Mouse (Mus musculus) E14TG2a.4 (cell line): Measurements from ENCODE around the gene Cd209e.
A peak's percentile ranks its signal among the peaks of the same experiment; 100 is the strongest.
"Not testable (repeated sequence)": the region's sequence is repeated elsewhere in the genome, so short reads cannot be mapped to it uniquely, and the experiment has no call there.

ENCODE experiments used
- H3K27me3 ChIP-seq: 2 replicates; pipeline ENCODE4 v1.6.1; 2014; ENCODE audit warnings: low read length, control low read depth; ENCODE audit not compliant: insufficient read depth
- H3K36me3 ChIP-seq: 2 replicates; pipeline ENCODE4 v1.6.1; 2014; ENCODE audit warnings: low read length, control low read depth; ENCODE audit not compliant: insufficient read depth
- H3K4me1 ChIP-seq: replicated peaks from 2 replicates; pipeline ENCODE4 v1.6.1; 2014; ENCODE audit warnings: low read depth, low read length, control low read depth
- H3K4me3 ChIP-seq: replicated peaks from 2 replicates; pipeline ENCODE4 v1.5.1; 2014; ENCODE audit warnings: mild to moderate bottlenecking, low read length
- H3K9me3 ChIP-seq: 2 replicates; pipeline ENCODE4 v1.6.1; 2014; ENCODE audit warnings: low read length, control low read depth
- CTCF ChIP-seq: conservative IDR thresholded peaks from 2 replicates; pipeline ENCODE4 v1.5.1; 2014; ENCODE audit warnings: low read length
- NANOG ChIP-seq: IDR thresholded peaks from 2 replicates; pipeline ENCODE4 v1.6.1; 2014; ENCODE audit warnings: borderline replicate concordance, low read length, mixed read lengths
- POU5F1 ChIP-seq: IDR thresholded peaks from 2 replicates; pipeline ENCODE4 v1.6.1; 2014; ENCODE audit warnings: low read length, borderline replicate concordance

Cd209e gene

GRCm38 (mm10) chr8:3854209-3854608 is at the start of gene Cd209e:
TSS of gene Cd209e (minus strand) at chr8:3854309.
- Histone ChIP-seq H3K27me3 (no peaks in the 10 kb centered on the region), H3K4me3 (no peak within 1 kb of the TSS), H3K9me3 (no peaks in the 10 kb centered on the region), H3K4me1 (no peaks in the 10 kb centered on the region), H3K36me3 (no peaks in the 10 kb centered on the region)
- no peak for TF ChIP-seq NANOG
- no peak for TF ChIP-seq CTCF
- no peak for TF ChIP-seq POU5F1

GRCm38 (mm10) chr8:3878455-3878854 is 24.3 kb upstream of the Cd209e start, which contains the start of gene Cd209d:
TSS of gene Cd209d (minus strand) at chr8:3878555.
- no peak within 1 kb of the TSS for H3K4me3 ChIP-seq
- no peaks in the 10 kb centered on the region for H3K36me3 ChIP-seq
- no peaks in the 10 kb centered on the region for H3K4me1 ChIP-seq
- no peaks in the 10 kb centered on the region for H3K27me3 ChIP-seq
- H3K9me3 ChIP-seq, result no peaks in the 10 kb centered on the region
- TF ChIP-seq NANOG (no peak), POU5F1 (no peak), CTCF (no peak)

GRCm38 (mm10) chr8:3876121-3876520 is 22.0 kb upstream of the Cd209e start:
- Histone ChIP-seq H3K36me3 (no peaks in the 10 kb centered on the region), H3K9me3 (no peaks in the 10 kb centered on the region), H3K4me3 (no peak overlapping the region), H3K27me3 (no peaks in the 10 kb centered on the region), H3K4me1 (no peaks in the 10 kb centered on the region)
- TF ChIP-seq NANOG, result no peak

GRCm38 (mm10) chr8:3862736-3863135 is 8.6 kb upstream of the Cd209e start:
- not testable (repeated sequence) for H3K36me3 ChIP-seq, H3K4me3 ChIP-seq, H3K27me3 ChIP-seq, H3K4me1 ChIP-seq
- TF ChIP-seq NANOG, result peak; percentile 48; the same call in 1 of the 2 replicates
- peaks cover 18% of the 10 kb centered on the region; the same call in 1 of the 2 replicates for H3K9me3 ChIP-seq

- Histone ChIP-seq H3K9me3 (peaks cover 4% of the 10 kb centered on the region), H3K27me3 (no peaks in the 10 kb centered on the region), H3K4me3 (no peak overlapping the region), H3K36me3 (no peaks in the 10 kb centered on the region), H3K4me1 (no peaks in the 10 kb centered on the region)
- TF ChIP-seq CTCF (no peak), NANOG (no peak), POU5F1 (no peak)
Measured at GRCm38 (mm10) chr8:3803091-3803490, 51.0 kb downstream of the Cd209e start.
